30 mouse cellular contexts compared by ENCODE assay signal in the genomic region with DNA sequence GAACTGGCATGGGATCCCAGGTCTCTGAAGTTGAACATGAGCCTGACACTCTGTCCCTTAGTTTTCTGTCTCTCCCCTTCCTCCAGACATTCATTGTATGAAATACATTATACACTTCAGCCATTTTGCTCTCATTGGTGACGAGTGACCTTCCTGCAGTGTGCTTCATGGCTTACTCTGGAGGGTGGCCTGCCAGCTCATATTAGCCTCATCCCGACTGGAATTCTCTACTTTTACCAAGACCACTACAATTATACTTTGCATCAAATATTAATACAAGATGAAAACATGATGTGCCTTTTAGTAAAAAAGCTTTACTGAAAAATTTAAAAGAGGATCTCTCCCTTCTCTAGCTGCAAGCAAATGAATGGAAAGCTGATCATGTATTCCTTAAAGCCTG.
"Had no signal": no experiment of that assay in that cellular context is flagged by ENCODE, and none has a peak within 500 bp of the region (broad histone marks: within the 10 kb centered on the region; RNA-seq: fewer than 3 reads in every experiment).

No protein-coding gene starts in this region.

- DNase-seq: layer of hippocampus, postnatal 36 days; left cerebral cortex, postnatal 4 days; liver; liver, embryonic 13.5 days; liver, postnatal 0 days; lung, adult 18-20 months; lung, embryonic 14.5 days; lung, postnatal 10 days; lung, postnatal 14 days; lung, postnatal 4 days; midbrain, embryonic 14.5 days had no signal

- H3K4me3 ChIP-seq: left cerebral cortex, adult 2 months; limb, embryonic 12.5 days; limb, embryonic 13.5 days; limb, embryonic 15.5 days; liver, embryonic 12.5 days; liver, embryonic 13.5 days; liver, embryonic 15.5 days; lung, embryonic 15.5 days; megakaryocyte, embryonic 14.5 days; midbrain, embryonic 10.5 days; midbrain, embryonic 12.5 days; midbrain, embryonic 13.5 days; midbrain, embryonic 15.5 days; myocyte had no signal

- H3K9me3 ChIP-seq: limb, embryonic 12.5 days; limb, embryonic 13.5 days; limb, embryonic 15.5 days; liver, embryonic 12.5 days; liver, embryonic 13.5 days; liver, embryonic 15.5 days; lung, embryonic 15.5 days; megakaryocyte, embryonic 14.5 days; midbrain, embryonic 10.5 days; midbrain, embryonic 12.5 days; midbrain, embryonic 13.5 days; midbrain, embryonic 15.5 days had no signal

- ATAC-seq: liver, embryonic 12.5 days; liver, postnatal 0 days; lung, postnatal 0 days; midbrain, embryonic 13.5 days; midbrain, embryonic 15.5 days; midbrain, embryonic 16.5 days had no signal

- H3K27ac ChIP-seq: left cerebral cortex, adult 2 months; limb, embryonic 12.5 days; limb, embryonic 13.5 days; limb, embryonic 15.5 days; liver, embryonic 12.5 days; liver, embryonic 13.5 days; liver, embryonic 14.5 days; liver, embryonic 15.5 days; lung, embryonic 15.5 days; macrophage; midbrain, embryonic 10.5 days; midbrain, embryonic 12.5 days; midbrain, embryonic 13.5 days; midbrain, embryonic 15.5 days had no signal

- H3K4me2 ChIP-seq: limb, embryonic 12.5 days; limb, embryonic 13.5 days; limb, embryonic 15.5 days; liver, embryonic 11.5 days; liver, embryonic 12.5 days; liver, embryonic 13.5 days; liver, embryonic 15.5 days; lung, embryonic 14.5 days; lung, embryonic 15.5 days; midbrain, embryonic 11.5 days; midbrain, embryonic 12.5 days; midbrain, embryonic 13.5 days; midbrain, embryonic 15.5 days had no signal

- H3K9ac ChIP-seq: limb, embryonic 12.5 days; limb, embryonic 13.5 days; limb, embryonic 15.5 days; liver, embryonic 12.5 days; liver, embryonic 13.5 days; liver, embryonic 14.5 days; liver, embryonic 15.5 days; liver, postnatal 0 days; lung, embryonic 14.5 days; lung, embryonic 15.5 days; midbrain, embryonic 12.5 days; midbrain, embryonic 13.5 days; midbrain, embryonic 15.5 days had no signal

- H3K36me3 ChIP-seq: limb, embryonic 12.5 days; limb, embryonic 13.5 days; limb, embryonic 15.5 days; liver, embryonic 12.5 days; liver, embryonic 13.5 days; liver, embryonic 15.5 days; lung, embryonic 15.5 days; midbrain, embryonic 10.5 days; midbrain, embryonic 15.5 days had no signal

- H3K27me3 ChIP-seq: limb, embryonic 12.5 days; limb, embryonic 13.5 days; limb, embryonic 15.5 days; liver, embryonic 12.5 days; liver, embryonic 13.5 days; liver, embryonic 15.5 days; lung, embryonic 15.5 days; megakaryocyte, embryonic 14.5 days; midbrain, embryonic 12.5 days; midbrain, embryonic 13.5 days; midbrain, embryonic 15.5 days had no signal

- H3K4me1 ChIP-seq: limb, embryonic 12.5 days; limb, embryonic 13.5 days; limb, embryonic 15.5 days; liver, embryonic 12.5 days; liver, embryonic 13.5 days; liver, embryonic 15.5 days; lung, embryonic 15.5 days; megakaryocyte, embryonic 14.5 days; midbrain, embryonic 10.5 days; midbrain, embryonic 12.5 days; midbrain, embryonic 13.5 days; midbrain, embryonic 15.5 days had no signal
